Mouse (Mus musculus): ENCODE data around the gene Catip. TPM values are rescaled to one million over a fixed set of nuclear protein-coding genes. Genes with fewer than 3 reads are reported as not detected.

The Catip gene
- polyA plus RNA-seq, 1 experiment from 2014 or later = 2.5 TPM

DNA sequence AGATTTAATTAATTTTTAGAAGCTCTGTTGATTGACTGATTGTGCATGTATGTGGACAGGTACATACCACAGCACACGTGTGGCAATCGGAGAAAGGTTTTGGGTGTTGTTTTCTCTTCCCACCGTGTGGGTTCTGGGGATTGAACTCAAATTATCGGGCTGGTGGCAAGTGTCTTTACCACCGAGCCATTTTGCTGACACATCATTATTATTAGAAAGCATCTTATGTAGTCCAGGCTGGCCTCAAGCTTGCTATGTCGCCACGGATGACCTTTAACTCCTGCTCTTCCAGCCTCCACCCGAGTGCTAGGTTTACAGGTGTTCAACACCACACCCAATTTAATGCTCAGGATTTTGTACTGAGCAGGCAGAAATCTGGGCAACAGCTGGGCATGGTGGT, 50.8 kb downstream of the Catip start:
- no peak for ATAC-seq

DNA sequence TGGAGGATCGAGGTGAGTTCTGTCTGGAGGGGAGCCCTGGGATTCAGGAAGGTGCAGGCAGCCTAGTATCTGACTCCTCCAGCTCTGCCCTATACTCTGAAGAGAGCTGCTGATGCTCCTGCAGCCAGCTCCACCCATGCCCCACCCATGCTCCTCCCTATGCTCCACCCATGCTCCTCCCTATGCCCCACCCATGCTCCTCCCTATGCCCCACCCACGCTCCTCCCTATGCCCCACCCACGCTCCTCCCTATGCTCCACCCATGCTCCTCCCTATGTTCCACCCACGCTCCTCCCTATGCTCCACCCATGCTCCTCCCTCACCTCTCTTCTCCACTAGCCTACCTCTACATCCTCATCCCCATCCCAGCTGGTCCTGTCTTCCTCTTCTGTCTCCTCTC, 53.2 kb downstream of the Catip start:
- Histone ChIP-seq H3K9me3 (replicated peaks; ENCODE audit: control insufficient read depth, low read length, poor library complexity, severe bottlenecking) (no peaks in the 10 kb centered on the region), H3K27ac (ENCODE audit: low read length) (no peak overlapping the region), H3K9ac (ENCODE audit: low read depth, low read length) (no peak overlapping the region), H3K27me3 (ENCODE audit: control insufficient read depth, insufficient read depth, low read depth, low read length) (no peaks in the 10 kb centered on the region), H3K36me3 (ENCODE audit: control insufficient read depth, insufficient read depth, low read length) (no peaks in the 10 kb centered on the region), H3K4me1 (ENCODE audit: control insufficient read depth, insufficient read depth, low read length) (no peaks in the 10 kb centered on the region), H3K4me2 (ENCODE audit: low read length) (no peak overlapping the region), H3K4me3 (ENCODE audit: low read depth, low read length) (no peak overlapping the region)
- no peak for ATAC-seq
- 32% methylated on average over 4 of the region's 4 CpGs for WGBS

More for the DNA sequence above, 50.8 kb downstream of the Catip start:
- no peaks in the 10 kb centered on the region for H3K9me3 ChIP-seq (replicated peaks; ENCODE audit: control insufficient read depth, low read length, poor library complexity, severe bottlenecking)
- no peaks in the 10 kb centered on the region for H3K36me3 ChIP-seq (ENCODE audit: control insufficient read depth, insufficient read depth, low read length)
- WGBS = 86% methylated on average over 8 of the region's 8 CpGs
- H3K4me3 ChIP-seq (ENCODE audit: low read depth, low read length) = no peak overlapping the region
- no peak overlapping the region for H3K27ac ChIP-seq (ENCODE audit: low read length)
- H3K27me3 ChIP-seq (ENCODE audit: control insufficient read depth, insufficient read depth, low read depth, low read length) = no peaks in the 10 kb centered on the region
- H3K4me1 ChIP-seq (ENCODE audit: control insufficient read depth, insufficient read depth, low read length) = no peaks in the 10 kb centered on the region
- no peak overlapping the region for H3K9ac ChIP-seq (ENCODE audit: low read depth, low read length)
- no peak overlapping the region for H3K4me2 ChIP-seq (ENCODE audit: low read length)

MicroRNAs encoded within 50 kb of the gene (microRNA counts, 519-probe panel; counts per million panel counts)
- 2,524 counts per million, percentile 76 among the panel's probes with 10 or more counts for microRNA mmu-miR-26b

Small RNA genes within 50 kb of the gene (microRNA-seq; reads per million reads assigned to microRNA genes)
- gene Mir26b = 17,838 reads per million, percentile 98 among the genes with 10 or more reads in this experiment

Other genes with a start within 250 kb of the Catip start
- gene Tns1, start 237.7 kb upstream of the Catip start, polyA plus RNA-seq (2015; fragmentation: Nextera tagmentation; extraction: Ambion mirVana) = 8.2 and 11.8 TPM in 2 replicates
- 0.17 and 0.49 TPM in 2 replicates for gene Rufy4, start 236.6 kb upstream of the Catip start, polyA plus RNA-seq (2015; fragmentation: Nextera tagmentation; extraction: Ambion mirVana)
- gene Cxcr2, start 208.1 kb upstream of the Catip start, polyA plus RNA-seq (2015; fragmentation: Nextera tagmentation; extraction: Ambion mirVana) = 0.08 and 0.09 TPM in 2 replicates
- not detected in 2 replicates for gene Cxcr1, start 167.5 kb upstream of the Catip start, polyA plus RNA-seq (2015; fragmentation: Nextera tagmentation; extraction: Ambion mirVana)
- 434 and 444 TPM in 2 replicates for gene Arpc2, start 126.0 kb upstream of the Catip start, polyA plus RNA-seq (2015; fragmentation: Nextera tagmentation; extraction: Ambion mirVana)
- gene Gpbar1, start 83.6 kb upstream of the Catip start, polyA plus RNA-seq (2015; fragmentation: Nextera tagmentation; extraction: Ambion mirVana) = 0.20 and 0.34 TPM in 2 replicates
- gene Aamp, start 77.4 kb upstream of the Catip start, polyA plus RNA-seq (2015; fragmentation: Nextera tagmentation; extraction: Ambion mirVana) = 205 and 212 TPM in 2 replicates
- 117 and 125 TPM in 2 replicates for gene Pnkd, start 77.2 kb upstream of the Catip start, polyA plus RNA-seq (2015; fragmentation: Nextera tagmentation; extraction: Ambion mirVana)
- 6.2 and 8.4 TPM in 2 replicates for gene Tmbim1, start 56.5 kb upstream of the Catip start, polyA plus RNA-seq (2015; fragmentation: Nextera tagmentation; extraction: Ambion mirVana)
- gene Slc11a1, start 13.1 kb downstream of the Catip start, polyA plus RNA-seq (2015; fragmentation: Nextera tagmentation; extraction: Ambion mirVana) = 1.2 and 2.4 TPM in 2 replicates
- 12.5 and 13.7 TPM in 2 replicates for gene Ctdsp1, start 29.4 kb downstream of the Catip start, polyA plus RNA-seq (2015; fragmentation: Nextera tagmentation; extraction: Ambion mirVana)
- 0.24 and 0.35 TPM in 2 replicates for gene Vil1, start 47.3 kb downstream of the Catip start, polyA plus RNA-seq (2015; fragmentation: Nextera tagmentation; extraction: Ambion mirVana)
- gene Cnot9, start 143.9 kb downstream of the Catip start, polyA plus RNA-seq (2015; fragmentation: Nextera tagmentation; extraction: Ambion mirVana) = 47.7 and 48.9 TPM in 2 replicates
- 7.4 and 7.5 TPM in 2 replicates for gene Plcd4, start 180.8 kb downstream of the Catip start, polyA plus RNA-seq (2015; fragmentation: Nextera tagmentation; extraction: Ambion mirVana)
- gene Usp37, start 182.2 kb downstream of the Catip start, polyA plus RNA-seq (2015; fragmentation: Nextera tagmentation; extraction: Ambion mirVana) = 27.3 and 28.1 TPM in 2 replicates
- 7.6 and 8.8 TPM in 2 replicates for gene Zfp142, start 226.1 kb downstream of the Catip start, polyA plus RNA-seq (2015; fragmentation: Nextera tagmentation; extraction: Ambion mirVana)
- gene Bcs1l, start 226.2 kb downstream of the Catip start, polyA plus RNA-seq (2015; fragmentation: Nextera tagmentation; extraction: Ambion mirVana) = 23.1 and 23.2 TPM in 2 replicates
- 45.1 and 48.5 TPM in 2 replicates for gene Rnf25, start 239.3 kb downstream of the Catip start, polyA plus RNA-seq (2015; fragmentation: Nextera tagmentation; extraction: Ambion mirVana)
- 19.1 and 25.3 TPM in 2 replicates for gene Stk36, start 239.3 kb downstream of the Catip start, polyA plus RNA-seq (2015; fragmentation: Nextera tagmentation; extraction: Ambion mirVana)

Data from midbrain, embryonic 16.5 days (tissue).